Mouse (Mus musculus) cortical plate, adult 2 months (tissue): Measurements from ENCODE around the gene Brd4.
"Not testable (repeated sequence)": the region's sequence is repeated elsewhere in the genome, so short reads cannot be mapped to it uniquely, and the experiment has no call there.

Experiments used
- CTCF ChIP-seq: fragments of 200-500 bp; IDR thresholded peaks from 2 replicates; pipeline ENCODE4 v1.5.1; 2011; ENCODE audit warnings: mild to moderate bottlenecking, control low read depth, low read length; ENCODE audit not compliant: insufficient read depth; ENCODE audit errors: extremely low read depth
- POLR2A ChIP-seq: fragments of 200-500 bp; IDR thresholded peaks from 2 replicates; pipeline ENCODE4 v1.6.1; 2011; ENCODE audit warnings: mild to moderate bottlenecking, low read length, control low read depth; ENCODE audit not compliant: insufficient read depth; ENCODE audit errors: extremely low read depth

- 0 out of 2 replicates have a peak, but pooled peaks have one; percentile 8 for TF ChIP-seq CTCF
- TF ChIP-seq POLR2A: not testable (repeated sequence)
These were observed 68.9 kb downstream of the Brd4 start for GRCm38 (mm10) chr17:32215587-32215986.
